Mouse (Mus musculus): Measurements from ENCODE around the gene Gdf2.

Gdf2 gene

DNA sequence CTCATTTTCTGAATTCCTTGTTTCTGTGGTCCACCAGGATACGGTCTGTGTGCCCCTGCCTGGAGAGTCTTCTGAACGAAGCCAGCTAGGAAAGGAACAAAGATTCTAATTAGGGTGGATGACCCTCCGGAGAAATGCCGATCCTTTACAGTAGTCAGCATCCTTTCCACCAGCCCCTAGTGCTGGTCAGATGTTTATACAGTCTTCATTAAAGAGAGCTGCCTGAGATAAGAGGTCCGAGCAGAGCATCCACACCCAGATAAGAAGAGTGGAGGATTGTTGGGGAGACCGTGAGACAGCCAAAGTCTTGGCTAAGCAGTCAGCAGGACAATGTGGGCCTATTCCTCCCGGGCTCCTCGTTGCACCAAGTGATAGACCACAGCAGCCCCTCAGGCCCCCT, at the start of gene Gdf2:
Gene Gdf2 (plus strand): TSS at position 301 of the 400 bp plus-strand sequence.
- DNase-seq (ENCODE audit: extremely low read depth, low read depth): no peak

DNA sequence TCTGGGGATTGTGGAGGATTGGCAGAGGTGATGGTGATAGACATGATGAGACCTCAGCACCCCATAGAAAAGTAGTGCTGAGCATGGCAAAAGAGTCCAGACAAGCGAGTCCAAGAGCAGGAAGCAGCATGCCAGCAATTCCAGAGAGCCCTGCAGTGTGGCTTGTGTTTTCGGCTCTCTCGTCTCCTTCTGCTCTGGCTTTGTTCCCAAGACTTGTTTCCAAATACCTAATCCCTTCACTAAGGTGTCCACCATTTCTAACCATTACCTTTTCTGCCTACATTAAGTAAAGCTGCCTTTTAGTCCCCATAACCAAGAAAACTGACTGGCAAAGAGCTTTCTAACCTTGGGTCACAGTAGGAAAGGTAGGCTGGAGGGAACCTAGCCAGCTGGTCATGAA, 49.3 kb upstream of the Gdf2 start:
- DNase-seq (ENCODE audit: extremely low read depth, low read depth): no peak

DNA sequence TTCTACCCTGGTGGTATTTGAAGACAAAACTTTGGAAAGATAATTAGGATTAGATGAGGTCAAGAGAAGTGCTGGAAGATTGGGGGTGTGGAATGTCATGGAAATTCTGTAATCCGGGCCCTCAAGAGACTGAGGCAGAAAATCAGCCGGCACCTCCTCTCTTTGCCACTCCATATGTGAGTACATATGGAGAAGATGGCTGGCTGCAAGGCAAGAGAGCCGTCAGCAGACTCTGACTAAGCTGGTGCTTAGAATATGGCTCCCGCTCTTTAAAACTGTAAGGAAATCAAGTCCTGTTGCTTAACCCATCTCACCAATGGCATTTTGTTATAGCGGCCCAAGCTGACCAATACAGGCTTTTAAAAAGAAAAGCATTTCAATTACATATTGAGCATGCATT, 45.1 kb upstream of the Gdf2 start:
- DNase-seq (ENCODE audit: extremely low read depth, low read depth): no peak

DNA sequence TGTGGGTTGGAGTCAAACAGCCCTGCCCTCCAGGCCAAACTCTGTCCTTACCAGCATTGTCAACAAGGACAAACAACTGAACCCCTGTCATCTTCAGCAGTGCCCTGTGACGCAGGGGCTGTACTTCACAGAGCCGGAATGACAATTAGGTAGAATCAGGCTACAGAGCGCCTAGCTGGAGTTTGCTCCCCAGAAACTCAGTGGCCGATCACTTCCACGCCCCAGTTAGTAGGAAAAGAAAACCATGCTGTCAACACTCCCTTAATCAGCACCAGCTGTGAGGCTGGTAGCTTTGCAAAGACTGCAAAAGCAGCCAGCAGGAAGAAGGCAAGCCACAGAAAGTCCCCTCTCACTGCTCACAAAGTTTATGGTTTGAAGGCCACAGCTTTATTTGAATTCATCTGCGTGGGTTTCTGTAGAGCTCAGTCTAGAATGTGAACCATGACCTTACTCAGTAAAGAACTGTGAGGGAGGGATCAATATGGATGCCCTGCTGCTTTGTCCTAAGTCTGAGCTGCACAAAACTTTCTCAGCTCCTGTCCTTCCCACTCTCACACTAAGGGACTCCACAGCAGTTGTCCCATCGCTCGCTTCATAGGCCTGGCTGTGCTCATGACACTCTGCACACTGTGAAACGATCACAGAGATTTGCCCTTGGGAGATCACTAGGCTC, 44.1 kb upstream of the Gdf2 start:
- DNase-seq (ENCODE audit: extremely low read depth, low read depth): no peak

DNA sequence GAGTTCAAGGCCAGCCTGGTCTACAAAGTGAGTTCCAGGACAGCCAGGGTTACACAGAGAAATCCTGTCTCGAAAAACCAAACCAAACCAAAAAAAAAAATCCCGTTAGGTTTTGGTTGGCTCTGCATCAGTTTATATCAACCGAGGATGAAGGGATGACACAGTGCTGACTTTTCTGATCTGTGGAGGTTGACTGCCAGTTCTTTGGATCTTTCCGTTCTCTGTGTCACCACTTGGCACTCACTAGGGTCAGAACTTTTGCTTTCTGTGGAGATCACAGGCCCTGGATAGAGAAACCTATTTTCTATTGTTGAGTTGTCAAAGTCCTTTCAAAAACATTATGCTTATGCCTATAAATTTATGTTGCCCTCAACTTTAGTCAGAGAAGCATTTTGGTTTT, 38.1 kb upstream of the Gdf2 start:
- DNase-seq (ENCODE audit: extremely low read depth, low read depth): no peak

DNA sequence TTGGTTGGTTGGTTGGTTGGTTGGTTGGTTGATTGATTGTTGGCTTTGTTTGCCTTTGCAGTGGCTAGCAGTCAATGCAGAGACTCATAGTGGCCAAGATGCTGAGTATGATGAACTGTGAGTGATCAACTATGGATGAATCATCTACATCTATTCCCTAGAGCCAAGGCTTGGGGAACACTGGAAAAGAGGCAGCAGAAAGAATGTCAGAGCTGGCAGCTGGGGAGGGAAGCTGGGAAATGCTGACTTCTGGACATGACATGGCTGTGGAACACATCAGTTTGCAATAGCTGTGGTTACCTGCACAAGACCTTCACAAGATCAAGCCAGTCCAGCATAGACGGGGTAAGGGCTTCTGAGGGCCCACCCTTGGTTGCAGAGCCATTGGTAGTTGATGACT, 37.6 kb upstream of the Gdf2 start:
- DNase-seq (ENCODE audit: extremely low read depth, low read depth): no peak

DNA sequence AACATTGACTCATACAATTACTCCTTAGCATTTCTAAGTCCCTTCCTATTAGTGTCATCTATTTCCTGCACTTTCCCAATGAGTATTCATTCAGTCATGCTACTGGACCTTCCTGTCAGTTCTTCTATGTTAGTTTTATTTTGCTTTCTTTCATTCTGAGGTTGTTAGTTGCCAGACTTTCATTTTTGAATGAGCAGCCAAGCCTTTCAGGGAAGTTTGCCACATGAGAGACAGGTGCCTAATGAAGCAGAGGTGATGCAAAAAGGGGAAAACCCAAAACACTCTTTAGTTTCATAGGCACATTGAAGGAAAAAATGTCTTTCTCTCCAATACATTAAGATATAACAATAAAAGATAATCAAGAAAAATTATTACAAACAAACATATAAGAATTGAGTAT, 36.0 kb upstream of the Gdf2 start:
- DNase-seq (ENCODE audit: extremely low read depth, low read depth): no peak

DNA sequence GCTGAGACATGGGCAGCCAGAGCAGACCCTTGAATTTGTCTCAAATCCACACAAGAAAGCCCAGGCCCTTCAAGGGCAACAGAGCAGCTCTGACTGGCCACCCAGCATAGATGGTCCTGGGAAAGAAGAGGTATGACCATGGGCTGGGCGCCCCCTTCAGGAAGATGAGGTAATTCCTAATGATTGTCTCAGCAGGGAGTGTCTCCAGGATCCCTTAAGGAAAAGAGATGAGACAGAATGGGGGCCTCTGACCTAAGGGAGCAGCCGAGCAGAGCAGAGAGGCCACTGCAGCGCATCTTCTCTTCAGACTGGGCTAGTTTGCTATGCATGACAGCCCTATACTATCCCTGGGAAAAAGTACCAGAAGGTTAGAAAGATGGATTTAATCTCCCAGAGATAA, 27.1 kb upstream of the Gdf2 start:
- no peak for DNase-seq (ENCODE audit: extremely low read depth, low read depth)

DNA sequence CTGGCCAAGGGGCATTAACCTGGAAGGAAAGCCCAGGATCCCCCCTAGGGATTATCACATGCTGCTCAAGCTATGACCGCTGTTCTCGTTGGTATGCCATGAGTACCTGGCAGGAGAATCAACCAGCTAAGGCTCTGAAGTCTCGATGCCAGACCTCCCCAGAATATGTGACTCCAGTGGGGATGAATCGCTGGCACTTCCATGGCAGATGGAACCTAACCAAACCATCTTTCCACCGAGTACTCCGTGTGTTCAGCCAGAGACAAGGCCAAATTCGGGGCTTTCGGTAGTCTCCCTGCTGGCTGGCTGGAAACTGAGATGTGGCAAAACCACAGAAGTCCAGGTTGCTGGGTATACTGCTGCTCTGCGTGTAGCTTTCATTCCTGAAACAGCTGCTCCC, 26.6 kb upstream of the Gdf2 start:
- DNase-seq (ENCODE audit: extremely low read depth, low read depth): no peak

DNA sequence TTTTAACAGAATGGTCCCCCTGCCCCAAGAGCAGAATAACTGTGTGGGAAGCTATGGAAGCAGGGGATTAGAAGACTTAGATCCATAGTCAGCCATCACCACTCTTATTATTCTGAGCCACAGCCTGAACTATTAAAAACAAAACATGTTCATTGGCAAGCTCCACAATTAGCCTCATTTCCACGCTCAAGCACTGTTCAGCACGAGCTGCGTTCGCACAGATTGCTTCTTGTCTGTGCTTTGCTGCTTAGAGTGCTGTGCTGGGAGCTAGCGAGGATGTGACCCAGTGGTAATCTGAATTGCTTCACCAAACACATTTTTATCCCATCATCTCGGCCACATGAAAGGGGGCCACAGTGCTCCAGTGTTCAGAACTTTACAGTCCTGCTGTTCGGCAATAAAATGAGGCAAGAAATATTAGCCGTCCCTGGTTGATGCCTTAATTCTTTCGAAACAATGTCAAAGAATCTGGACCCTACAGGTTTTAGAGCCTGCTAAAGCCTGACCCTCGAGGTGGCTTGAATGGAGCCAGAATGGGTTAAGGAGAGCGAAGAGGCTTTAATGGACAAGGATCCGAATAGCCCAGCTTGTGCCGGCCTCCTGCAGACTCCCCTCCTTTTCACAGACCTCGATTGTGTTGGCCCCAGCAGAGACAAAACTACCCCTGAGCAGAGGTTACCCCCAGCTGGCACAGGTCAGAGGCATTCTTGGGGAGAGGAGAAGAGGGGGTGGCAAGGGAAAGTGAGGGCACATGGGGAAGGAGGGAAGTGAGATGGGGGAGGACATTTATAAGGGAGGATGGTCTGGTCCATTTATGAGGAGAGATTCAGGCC, 19.9 kb upstream of the Gdf2 start:
- DNase-seq (ENCODE audit: extremely low read depth, low read depth): no peak

DNA sequence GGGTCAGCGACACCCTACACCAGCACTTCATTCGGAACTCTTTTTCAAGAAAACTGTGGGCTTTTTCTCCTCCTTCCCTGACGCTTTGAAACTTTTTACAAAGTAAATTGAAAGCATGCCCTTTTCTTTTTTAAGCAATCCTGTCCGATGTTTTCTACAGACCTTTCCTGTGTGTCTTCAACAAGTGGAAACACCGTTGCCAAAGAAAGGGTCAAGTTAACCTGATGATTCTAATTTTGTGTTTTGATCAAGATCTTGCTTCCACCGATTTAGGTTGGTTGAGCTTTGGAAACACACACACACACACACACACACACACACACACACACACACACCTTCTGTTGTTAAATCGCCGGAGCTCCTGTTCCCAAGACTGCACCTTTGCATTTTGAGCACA, 18.1 kb upstream of the Gdf2 start:
- no peak for DNase-seq (ENCODE audit: extremely low read depth, low read depth)

DNA sequence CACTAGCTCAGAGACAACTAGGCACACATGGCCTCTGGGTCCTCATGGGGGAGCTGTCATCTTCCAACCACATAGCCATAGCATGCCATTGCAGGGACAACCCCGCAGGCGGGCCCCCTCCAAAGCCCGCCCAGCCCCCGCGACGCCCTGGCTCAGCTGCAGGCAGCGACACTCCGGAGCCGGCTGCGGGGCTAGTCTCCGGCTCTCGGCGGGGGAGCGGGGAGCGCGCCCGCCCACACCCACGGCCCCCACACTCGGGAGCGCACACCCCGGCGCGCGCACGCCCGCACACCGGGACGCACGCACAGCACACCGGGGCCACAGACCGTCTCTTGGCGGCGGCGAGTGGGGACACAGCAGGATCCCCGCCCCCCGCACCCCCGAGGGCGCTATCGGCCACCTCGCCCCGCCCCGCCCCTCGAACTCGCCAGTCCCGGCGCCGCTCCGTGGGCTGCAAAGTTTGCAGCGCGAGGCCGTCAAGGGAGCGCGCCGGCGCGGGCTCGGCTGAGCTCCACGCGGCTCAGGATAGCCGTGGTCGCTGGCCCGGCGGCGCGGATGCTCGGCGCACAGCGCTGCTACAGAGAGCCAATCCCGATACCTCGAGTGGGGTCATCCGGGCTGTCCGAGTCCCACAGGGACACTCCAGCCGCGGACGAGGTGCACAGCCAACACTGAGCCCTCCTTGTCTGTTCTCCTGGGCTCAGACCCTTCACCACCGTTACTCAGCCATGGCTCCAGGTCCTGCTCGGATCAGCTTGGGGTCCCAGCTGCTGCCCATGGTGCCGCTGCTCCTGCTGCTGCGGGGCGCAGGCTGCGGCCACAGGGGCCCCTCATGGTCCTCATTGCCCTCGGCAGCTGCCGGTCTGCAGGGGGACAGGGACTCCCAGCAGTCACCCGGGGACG, 17.4 kb upstream of the Gdf2 start, which contains the start of gene Gdf10:
Gene Gdf10 (plus strand): TSS at position 420 of the 903 bp plus-strand sequence.
- no peak for DNase-seq (ENCODE audit: extremely low read depth, low read depth)

DNA sequence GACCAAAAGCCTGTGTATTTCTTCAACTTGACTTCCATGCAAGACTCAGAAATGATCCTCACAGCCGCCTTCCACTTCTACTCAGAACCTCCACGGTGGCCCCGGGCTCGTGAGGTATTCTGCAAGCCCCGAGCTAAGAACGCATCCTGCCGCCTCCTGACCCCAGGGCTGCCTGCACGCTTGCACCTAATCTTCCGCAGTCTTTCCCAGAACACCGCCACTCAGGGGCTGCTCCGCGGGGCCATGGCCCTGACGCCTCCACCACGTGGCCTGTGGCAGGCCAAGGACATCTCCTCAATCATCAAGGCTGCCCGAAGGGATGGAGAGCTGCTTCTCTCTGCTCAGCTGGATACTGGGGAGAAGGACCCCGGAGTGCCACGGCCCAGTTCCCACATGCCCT, 9.0 kb upstream of the Gdf2 start:
- DNase-seq (ENCODE audit: extremely low read depth, low read depth): no peak

DNA sequence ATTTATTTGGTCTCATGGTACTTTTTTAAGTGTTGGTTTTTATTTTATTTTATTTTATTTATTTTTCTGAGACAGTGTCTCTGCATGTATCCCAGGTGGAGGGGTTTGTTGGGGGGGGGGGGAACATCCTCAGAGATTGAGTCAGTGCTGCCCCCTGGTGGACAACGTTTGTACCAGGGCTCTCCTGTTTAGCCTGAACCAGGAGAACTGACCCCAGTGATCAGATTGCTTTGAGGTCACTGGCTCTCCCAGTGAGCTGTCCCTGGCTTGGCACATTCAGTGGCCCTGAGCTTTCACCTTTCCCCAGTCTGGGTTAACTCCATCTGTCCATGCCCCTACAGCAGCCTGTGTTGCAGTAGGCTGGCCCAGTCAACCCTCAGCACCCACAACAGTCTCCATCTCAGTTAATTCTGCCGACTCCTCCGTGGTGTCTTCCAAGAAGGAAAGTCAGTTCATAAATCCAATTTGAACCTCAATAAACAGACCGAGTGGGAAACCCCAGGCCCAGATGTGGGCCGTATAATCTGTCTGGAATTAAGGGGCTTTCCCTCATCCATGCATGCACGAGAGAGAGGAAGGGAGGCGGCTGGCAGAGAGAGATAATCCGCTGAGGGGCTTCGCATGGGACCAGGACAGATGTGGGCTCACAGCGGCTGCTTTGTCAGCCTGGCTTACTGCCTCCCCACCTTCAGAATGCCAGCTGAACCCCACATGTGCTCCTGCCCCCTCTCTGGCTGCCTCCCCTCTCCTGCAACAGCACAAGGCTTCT, 7.7 kb upstream of the Gdf2 start:
- no peak for DNase-seq (ENCODE audit: extremely low read depth, low read depth)

DNA sequence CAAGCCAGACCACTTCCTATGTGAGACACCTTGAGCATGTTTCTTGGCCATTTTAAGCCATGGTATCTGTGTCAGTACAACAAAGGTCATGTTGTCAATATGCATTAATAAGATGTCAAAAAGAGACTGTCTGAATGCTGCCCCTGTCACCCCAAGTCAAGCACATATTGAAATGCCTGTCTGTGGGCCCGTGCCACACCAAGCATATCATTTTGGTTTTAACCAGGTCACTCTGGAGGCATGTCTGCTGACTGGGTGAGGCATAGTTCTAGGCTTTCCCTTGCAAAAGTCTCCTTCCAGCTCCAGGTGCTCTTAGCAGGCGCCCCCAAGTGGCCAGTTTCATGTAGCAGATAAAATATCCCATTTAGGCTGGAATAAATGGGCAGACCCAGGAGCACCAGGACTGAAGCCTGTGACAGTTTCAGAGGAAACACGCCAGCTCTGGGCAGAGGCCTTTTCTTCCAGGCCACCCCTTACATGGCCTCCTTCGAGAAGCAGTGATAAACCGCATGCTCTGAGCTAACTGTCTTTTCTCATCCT, 7.0 kb upstream of the Gdf2 start:
- DNase-seq (ENCODE audit: extremely low read depth, low read depth): no peak

DNA sequence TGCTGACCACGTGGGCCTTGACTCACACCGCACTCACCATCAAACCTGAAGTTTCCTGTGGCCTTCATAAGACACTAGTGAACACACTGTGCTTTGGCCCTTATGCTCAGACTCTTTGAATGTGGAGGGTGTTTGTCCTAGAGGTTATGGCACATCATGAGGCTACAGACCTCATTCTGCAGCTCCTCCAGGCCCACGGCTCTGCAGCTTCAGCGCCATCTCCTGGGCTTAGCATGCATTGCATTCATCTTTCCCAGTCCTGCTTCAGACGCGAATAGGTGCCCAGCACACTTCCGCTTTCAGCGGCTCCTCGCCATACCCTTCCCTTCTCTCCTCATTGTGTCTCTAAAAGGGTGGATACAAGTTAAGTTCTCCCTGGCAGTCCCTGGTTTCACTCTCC, 1.7 kb upstream of the Gdf2 start:
- no peak for DNase-seq (ENCODE audit: extremely low read depth, low read depth)

DNA sequence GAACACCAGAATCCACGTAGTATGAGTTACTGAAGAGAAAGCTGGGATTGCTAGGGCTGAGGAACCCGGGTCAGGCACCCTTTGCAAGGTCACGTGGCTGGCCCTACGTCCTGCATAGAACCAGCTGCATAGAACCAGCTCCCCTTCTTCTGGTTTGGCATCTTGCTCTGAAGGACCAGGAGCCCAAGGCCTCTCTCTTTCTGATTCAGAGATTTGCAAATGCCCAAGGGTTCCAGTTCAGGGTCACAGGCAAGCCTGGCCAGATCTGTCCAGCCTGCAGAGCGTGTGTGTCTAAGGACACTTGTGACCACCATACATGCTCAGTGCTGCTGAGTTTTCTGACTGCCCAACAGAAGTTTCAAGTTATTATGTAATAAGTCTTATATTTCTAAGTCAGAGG, 1.4 kb downstream of the Gdf2 start:
- no peak for DNase-seq (ENCODE audit: extremely low read depth, low read depth)

DNA sequence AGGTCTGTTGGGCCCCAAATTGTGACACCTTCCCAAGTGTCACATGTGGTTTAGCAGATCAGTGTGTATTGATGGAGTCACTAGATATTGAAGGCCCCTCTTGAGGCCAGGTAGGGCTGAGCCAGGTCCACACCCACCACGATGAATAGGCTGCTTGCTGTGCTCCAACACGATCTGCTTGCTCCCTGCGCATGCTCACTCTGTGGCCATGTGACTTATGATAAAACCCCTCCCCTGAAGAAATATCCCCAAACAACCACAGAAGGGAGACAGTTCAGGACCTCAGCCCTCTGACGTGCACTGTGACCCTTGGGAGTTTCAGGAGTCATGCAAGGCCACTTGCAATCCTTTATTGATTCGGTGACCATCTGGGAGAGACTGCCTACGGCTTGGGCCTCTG, 5.3 kb downstream of the Gdf2 start:
- DNase-seq (ENCODE audit: extremely low read depth, low read depth): no peak

DNA sequence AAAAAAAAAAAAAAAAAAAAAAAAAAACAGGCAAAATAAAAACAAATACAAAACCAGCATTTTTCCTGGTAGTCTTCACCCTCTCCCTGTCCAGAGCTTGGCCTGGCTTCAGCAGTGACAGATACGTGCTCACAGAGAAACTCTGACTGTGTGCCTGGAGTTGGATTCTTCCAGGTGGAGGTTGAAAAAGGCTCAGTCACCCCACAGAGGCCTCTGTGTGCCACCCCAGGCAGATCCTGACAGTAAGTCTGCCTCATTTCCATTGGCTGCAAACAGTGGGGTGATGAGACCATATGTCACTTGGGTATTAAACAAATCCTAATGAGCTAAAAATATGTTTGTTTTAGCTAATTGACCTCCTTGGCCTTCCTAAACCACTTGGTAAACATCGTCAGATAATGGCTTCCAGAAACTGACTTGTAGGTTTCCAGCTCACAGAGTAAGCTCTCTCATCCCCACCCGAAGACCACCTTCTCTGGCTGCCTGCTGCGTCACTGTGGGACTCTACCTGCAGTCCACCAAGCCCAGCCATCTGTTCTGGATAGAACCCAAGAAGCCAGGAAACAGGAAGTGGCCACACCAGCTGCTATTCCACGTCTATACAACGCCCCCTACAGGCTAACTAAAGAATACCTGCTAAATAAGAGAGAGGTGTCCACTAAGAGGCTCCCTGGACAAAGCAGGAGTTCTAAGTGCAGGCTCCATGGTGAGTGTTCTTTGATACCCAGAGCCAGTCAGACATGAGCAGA, 11.6 kb downstream of the Gdf2 start:
- DNase-seq (ENCODE audit: extremely low read depth, low read depth): no peak

DNA sequence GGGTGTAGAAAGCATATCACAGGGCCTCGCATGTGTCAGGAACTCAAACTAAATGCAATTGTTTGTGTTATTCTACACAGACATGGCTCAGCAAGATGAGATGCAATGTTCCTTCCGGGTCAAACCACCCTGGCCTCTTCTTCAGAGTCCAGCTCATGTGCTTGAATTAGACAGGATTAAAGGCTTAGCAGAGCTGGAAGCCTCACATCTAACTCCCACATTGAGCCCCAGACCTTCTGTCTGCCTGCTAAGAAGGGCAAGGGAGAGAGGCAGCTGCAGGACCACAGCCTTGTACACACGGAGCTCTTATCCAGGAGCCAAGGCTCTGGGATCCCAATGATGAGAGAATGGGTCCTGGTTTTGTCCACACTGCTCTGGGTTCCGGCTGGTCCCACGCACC, 12.9 kb downstream of the Gdf2 start, which contains the start of gene Rbp3:
Gene Rbp3 (plus strand): TSS at position 243 of the 400 bp plus-strand sequence.
- DNase-seq (ENCODE audit: extremely low read depth, low read depth): no peak
